Mouse (Mus musculus): ENCODE results near the gene Med19. TPM values are rescaled to one million over a fixed set of nuclear protein-coding genes. Genes with fewer than 3 reads are reported as not detected.

Med19 gene
- polyA plus RNA-seq (2012; rRNA removed) = 2.7 and 5.1 TPM in 2 replicates

- no peaks in the 10 kb centered on the region for H3K27me3 ChIP-seq (ENCODE audit: control insufficient read depth, insufficient read depth, low read length)
- H3K36me3 ChIP-seq (ENCODE audit: control insufficient read depth, insufficient read depth, low read length) = peaks cover 21% of the 10 kb centered on the region
- H3K4me1 ChIP-seq (ENCODE audit: control insufficient read depth, insufficient read depth, insufficient read length, low read length) = no peaks in the 10 kb centered on the region
- H3K4me3 ChIP-seq (ENCODE audit: low read depth, low read length) = peak within 1 kb of the TSS; percentile 76
- WGBS = under 1% methylated on average over 44 of the region's 44 CpGs
- TF ChIP-seq CTCF (IDR thresholded peaks at IDR 0.05; ENCODE audit: extremely low read depth, insufficient read length, insufficient replicate concordance, low read depth, low read length) (no peak), POLR2A (IDR thresholded peaks at IDR 0.05; ENCODE audit: low read depth, low read length) (peak; percentile 49; the same call in 1 of the 2 replicates)
- peak within 1 kb of the TSS; percentile 58 for H3K27ac ChIP-seq (ENCODE audit: insufficient read depth, low read depth, low read length)
Observed at GRCm38 (mm10) chr2:84677968-84678880, at the start of gene Med19, which contains the start of gene Gm28635. Gene Med19 (plus strand): TSS chr2:84678402. Gene Gm28635 (minus strand): TSS chr2:84678041.

GRCm38 (mm10) chr2:84632001-84632400 is 46.2 kb upstream of the Med19 start:
- peaks cover 12% of the 10 kb centered on the region for H3K36me3 ChIP-seq (ENCODE audit: control insufficient read depth, insufficient read depth, low read length)
- TF ChIP-seq POLR2A (IDR thresholded peaks at IDR 0.05; ENCODE audit: low read depth, low read length) (no peak), CTCF (IDR thresholded peaks at IDR 0.05; ENCODE audit: extremely low read depth, insufficient read length, insufficient replicate concordance, low read depth, low read length) (no peak)
- no peaks in the 10 kb centered on the region for H3K27me3 ChIP-seq (ENCODE audit: control insufficient read depth, insufficient read depth, low read length)
- H3K4me3 ChIP-seq (ENCODE audit: low read depth, low read length) = no peak overlapping the region
- H3K27ac ChIP-seq (ENCODE audit: insufficient read depth, low read depth, low read length) = peak overlapping the region; percentile 98; the same call in 1 of the 2 replicates
- 84% methylated on average over 1 of the region's 1 CpGs for WGBS
- H3K4me1 ChIP-seq (ENCODE audit: control insufficient read depth, insufficient read depth, insufficient read length, low read length) = peaks cover 31% of the 10 kb centered on the region; the same call in 1 of the 2 replicates

GRCm38 (mm10) chr2:84632999-84633398 is 45.2 kb upstream of the Med19 start:
- Histone ChIP-seq H3K4me3 (ENCODE audit: low read depth, low read length) (peak overlapping the region; percentile 28; the same call in 1 of the 2 replicates), H3K36me3 (ENCODE audit: control insufficient read depth, insufficient read depth, low read length) (peaks cover 12% of the 10 kb centered on the region), H3K27ac (ENCODE audit: insufficient read depth, low read depth, low read length) (peak overlapping the region; percentile 98), H3K27me3 (ENCODE audit: control insufficient read depth, insufficient read depth, low read length) (no peaks in the 10 kb centered on the region), H3K4me1 (ENCODE audit: control insufficient read depth, insufficient read depth, insufficient read length, low read length) (peaks cover 34% of the 10 kb centered on the region; the same call in 1 of the 2 replicates)
- WGBS = 2% methylated on average over 3 of the region's 3 CpGs
- TF ChIP-seq CTCF (IDR thresholded peaks at IDR 0.05; ENCODE audit: extremely low read depth, insufficient read length, insufficient replicate concordance, low read depth, low read length) = no peak
- TF ChIP-seq POLR2A (IDR thresholded peaks at IDR 0.05; ENCODE audit: low read depth, low read length) = no peak

GRCm38 (mm10) chr2:84634006-84634405 is 44.2 kb upstream of the Med19 start:
- 10% methylated on average over 4 of the region's 4 CpGs for WGBS
- TF ChIP-seq CTCF (IDR thresholded peaks at IDR 0.05; ENCODE audit: extremely low read depth, insufficient read length, insufficient replicate concordance, low read depth, low read length) (no peak), POLR2A (IDR thresholded peaks at IDR 0.05; ENCODE audit: low read depth, low read length) (no peak)
- H3K4me1 ChIP-seq (ENCODE audit: control insufficient read depth, insufficient read depth, insufficient read length, low read length) = peaks cover 34% of the 10 kb centered on the region; the same call in 1 of the 2 replicates
- H3K4me3 ChIP-seq (ENCODE audit: low read depth, low read length) = no peak overlapping the region
- no peaks in the 10 kb centered on the region for H3K27me3 ChIP-seq (ENCODE audit: control insufficient read depth, insufficient read depth, low read length)
- H3K36me3 ChIP-seq (ENCODE audit: control insufficient read depth, insufficient read depth, low read length) = peaks cover 10% of the 10 kb centered on the region
- H3K27ac ChIP-seq (ENCODE audit: insufficient read depth, low read depth, low read length) = peak overlapping the region; percentile 79

GRCm38 (mm10) chr2:84634934-84635482 is 43.2 kb upstream of the Med19 start:
- Histone ChIP-seq H3K4me3 (ENCODE audit: low read depth, low read length) (no peak overlapping the region), H3K4me1 (ENCODE audit: control insufficient read depth, insufficient read depth, insufficient read length, low read length) (peaks cover 34% of the 10 kb centered on the region; the same call in 1 of the 2 replicates), H3K36me3 (ENCODE audit: control insufficient read depth, insufficient read depth, low read length) (peaks cover 8% of the 10 kb centered on the region; the same call in 1 of the 2 replicates), H3K27me3 (ENCODE audit: control insufficient read depth, insufficient read depth, low read length) (no peaks in the 10 kb centered on the region), H3K27ac (ENCODE audit: insufficient read depth, low read depth, low read length) (peak overlapping the region; percentile 88)
- TF ChIP-seq CTCF (IDR thresholded peaks at IDR 0.05; ENCODE audit: extremely low read depth, insufficient read length, insufficient replicate concordance, low read depth, low read length) (no peak), POLR2A (IDR thresholded peaks at IDR 0.05; ENCODE audit: low read depth, low read length) (no peak)
- WGBS = 17% methylated on average over 4 of the region's 4 CpGs

- H3K36me3 ChIP-seq (ENCODE audit: control insufficient read depth, insufficient read depth, low read length) = 0 out of 2 replicates have a peak, but pooled peaks cover 6% of the 10 kb centered on the region
- no peaks in the 10 kb centered on the region for H3K27me3 ChIP-seq (ENCODE audit: control insufficient read depth, insufficient read depth, low read length)
- 10% methylated on average over 2 of the region's 2 CpGs for WGBS
- TF ChIP-seq CTCF (IDR thresholded peaks at IDR 0.05; ENCODE audit: extremely low read depth, insufficient read length, insufficient replicate concordance, low read depth, low read length) (no peak), POLR2A (IDR thresholded peaks at IDR 0.05; ENCODE audit: low read depth, low read length) (no peak; the same call in 1 of the 2 replicates)
- H3K4me3 ChIP-seq (ENCODE audit: low read depth, low read length) = no peak overlapping the region
- H3K27ac ChIP-seq (ENCODE audit: insufficient read depth, low read depth, low read length) = peak overlapping the region; percentile 97
- peaks cover 36% of the 10 kb centered on the region; the same call in 1 of the 2 replicates for H3K4me1 ChIP-seq (ENCODE audit: control insufficient read depth, insufficient read depth, insufficient read length, low read length)
Observed at GRCm38 (mm10) chr2:84635611-84636010, 42.6 kb upstream of the Med19 start.
